Mouse (Mus musculus) cerebellum, adult 2 months (tissue): ENCODE measurements around the gene S100a2.

ENCODE experiments used
- CTCF ChIP-seq: fragments of 200-500 bp; IDR thresholded peaks from 2 replicates; pipeline ENCODE4 v1.5.1; 2011; ENCODE audit warnings: low read depth, mild to moderate bottlenecking, control low read depth, low read length, moderate library complexity, borderline replicate concordance; ENCODE audit not compliant: insufficient read depth
- POLR2A ChIP-seq: fragments of 200-500 bp; IDR thresholded peaks from 2 replicates; pipeline ENCODE4 v1.6.1; 2011; ENCODE audit warnings: low read length, control low read depth, borderline replicate concordance; ENCODE audit not compliant: insufficient read depth

- TF ChIP-seq POLR2A (no peak), CTCF (no peak)
Measured at GRCm38 (mm10) chr3:90607361-90607760, 17.3 kb downstream of the S100a2 start.
